Mouse (Mus musculus) lung, adult 2 months (tissue): ENCODE measurements at regions not wholly inside any gene's neighbourhood (a gene's known extent, or its start where the extent isn't known, plus 50 kb on each side); places are given as distances from the start of the nearest gene placed in this dataset.

ENCODE experiments used
- DNase-seq: peaks from one replicate; pipeline ENCODE4 v3.0.0; 2022
- H3K4me1 ChIP-seq: fragments of 200-500 bp; 2 replicates; pipeline ENCODE4 v1.6.1; 2011; ENCODE audit warnings: low read length; ENCODE audit not compliant: control insufficient read depth, insufficient read depth
- H3K4me3 ChIP-seq: fragments of 200-500 bp; replicated peaks from 2 replicates; pipeline ENCODE3; 2011; ENCODE audit warnings: low read depth, mild to moderate bottlenecking, control low read depth, low read length; ENCODE audit errors: extremely low read depth
- CTCF ChIP-seq: fragments of 200-500 bp; IDR thresholded peaks from 2 replicates; pipeline ENCODE4 v1.5.1; 2011; ENCODE audit warnings: mild to moderate bottlenecking, low read length, control low read depth; ENCODE audit not compliant: insufficient read depth
- POLR2A ChIP-seq: fragments of 200-500 bp; IDR thresholded peaks from 2 replicates; pipeline ENCODE4 v1.6.1; 2011; ENCODE audit warnings: low read depth, mild to moderate bottlenecking, control low read depth, low read length, borderline replicate concordance; ENCODE audit errors: extremely low read depth
- WGBS: fragments of 180-500 bp; shearing (Covaris S2); methylation state at CpG from one replicate; pipeline ENCODE4 v1.1.7; 2018; 5-methylcytosine and 5-hydroxymethylcytosine counted together

GRCm38 (mm10) chr9:113295850-113296467 lies 412.1 kb downstream of the Pdcd6ip start:
- Histone ChIP-seq H3K4me1 (no peaks in the 10 kb centered on the region), H3K4me3 (no peak overlapping the region)
- 48% methylated on average over 5 of the region's 5 CpGs for WGBS
- TF ChIP-seq POLR2A (no peak), CTCF (no peak)
- no peak for DNase-seq

GRCm38 (mm10) chr9:113287397-113287796 lies 420.7 kb downstream of the Pdcd6ip start:
- WGBS = 43% methylated on average over 4 of the region's 4 CpGs
- DNase-seq = no peak
- Histone ChIP-seq H3K4me1 (no peaks in the 10 kb centered on the region), H3K4me3 (no peak overlapping the region)
- TF ChIP-seq CTCF (no peak), POLR2A (no peak)

- TF ChIP-seq POLR2A = no peak
- Histone ChIP-seq H3K4me1 (no peaks in the 10 kb centered on the region), H3K4me3 (no peak overlapping the region)
- 19% methylated on average over 1 of the region's 1 CpGs for WGBS
- no peak for DNase-seq
Measured at GRCm38 (mm10) chr9:113283244-113283643, 424.8 kb downstream of the Pdcd6ip start.

GRCm38 (mm10) chr9:113270595-113270994 lies 437.5 kb downstream of the Pdcd6ip start:
- no peak for TF ChIP-seq CTCF
- no peak for DNase-seq
- Histone ChIP-seq H3K4me1 (no peaks in the 10 kb centered on the region), H3K4me3 (no peak overlapping the region)
- WGBS = 78% methylated on average over 4 of the region's 4 CpGs

GRCm38 (mm10) chr9:113267696-113268095 lies 440.4 kb downstream of the Pdcd6ip start:
- TF ChIP-seq CTCF (no peak), POLR2A (no peak)
- Histone ChIP-seq H3K4me1 (no peaks in the 10 kb centered on the region), H3K4me3 (no peak overlapping the region)
- no peak for DNase-seq
- 76% methylated on average over 8 of the region's 8 CpGs for WGBS

GRCm38 (mm10) chr9:113263636-113264035 lies 444.4 kb downstream of the Pdcd6ip start:
- WGBS = 66% methylated on average over 6 of the region's 6 CpGs

GRCm38 (mm10) chr9:113260296-113260695 lies 447.8 kb downstream of the Pdcd6ip start:
- whole genome bisulfite sequencing = 68% methylated on average over 2 of the region's 2 CpGs
- DNase-seq = no peak
- no peak for TF ChIP-seq CTCF
- TF ChIP-seq POLR2A = no peak
- H3K4me3 ChIP-seq = no peak overlapping the region
- H3K4me1 ChIP-seq = no peaks in the 10 kb centered on the region

More at GRCm38 (mm10) chr9:113263636-113264035, 444.4 kb downstream of the Pdcd6ip start:
- DNase-seq = no peak
- no peaks in the 10 kb centered on the region for H3K4me1 ChIP-seq
- TF ChIP-seq POLR2A (no peak), CTCF (no peak)
- H3K4me3 ChIP-seq = no peak overlapping the region

GRCm38 (mm10) chr9:113258556-113258955 lies 449.5 kb downstream of the Pdcd6ip start:
- 76% methylated on average over 2 of the region's 2 CpGs for WGBS
- DNase-seq = no peak
- Histone ChIP-seq H3K4me3 (no peak overlapping the region), H3K4me1 (no peaks in the 10 kb centered on the region)
- TF ChIP-seq CTCF (no peak), POLR2A (no peak)

GRCm38 (mm10) chr9:113248703-113249274 lies 459.3 kb downstream of the Pdcd6ip start:
- WGBS = 74% methylated on average over 12 of the region's 12 CpGs
- no peak for DNase-seq
- no peaks in the 10 kb centered on the region for H3K4me1 ChIP-seq
- H3K4me3 ChIP-seq = no peak overlapping the region
- TF ChIP-seq CTCF (no peak), POLR2A (no peak)

GRCm38 (mm10) chr9:113247950-113248349 lies 460.1 kb downstream of the Pdcd6ip start:
- H3K4me3 ChIP-seq = no peak overlapping the region
- no peaks in the 10 kb centered on the region for H3K4me1 ChIP-seq
- DNase-seq = no peak
- WGBS = 42% methylated on average over 5 of the region's 5 CpGs
- TF ChIP-seq POLR2A = no peak
- no peak for TF ChIP-seq CTCF

GRCm38 (mm10) chr9:113243870-113244269 lies 464.2 kb downstream of the Pdcd6ip start:
- Histone ChIP-seq H3K4me3 (no peak overlapping the region), H3K4me1 (no peaks in the 10 kb centered on the region)
- TF ChIP-seq CTCF = no peak
- no peak for TF ChIP-seq POLR2A
- no peak for DNase-seq
- 80% methylated on average over 2 of the region's 2 CpGs for WGBS
